Comparison of ENCODE assay signal across 10 mouse cellular contexts in genomic region chr10:93280586-93280985, GRCm38 (mm10). TPM values are rescaled to one million over a fixed set of nuclear protein-coding genes. Genes with fewer than 3 reads are reported as not detected.
DNase-seq lines count a peak whose midpoint lies in the region; TF ChIP-seq lines count a peak whose summit lies in the region.
"Had no signal": no experiment of that assay in that cellular context is flagged by ENCODE, and none has a peak within 500 bp of the region (broad histone marks: within the 10 kb centered on the region; RNA-seq: fewer than 3 reads in every experiment).

No protein-coding gene starts in this region.

- DNase-seq in heart, embryonic 10.5 days (ENCODE audit: low spot score), result peak; percentile 85
- no peak for DNase-seq in heart, adult 8-10 months (ENCODE audit: low spot score)
- no peak for DNase-seq in layer of hippocampus, adult 2 months (ENCODE audit: low spot score in 2 of 2)
- DNase-seq in layer of hippocampus, adult 9-10 months (ENCODE audit: low spot score), result no peak
- peak; percentile 51 for DNase-seq in heart, postnatal 4 days
- DNase-seq in right cerebral cortex, postnatal 25 days, result peak; percentile 56
- DNase-seq in urinary bladder, postnatal 14 days (ENCODE audit: low spot score), result no peak
- DNase-seq: adrenal gland, postnatal 25 days; spleen, adult 18-20 months had no signal

- no peaks in the 10 kb centered on the region for H3K27me3 ChIP-seq in heart, embryonic 10.5 days (ENCODE audit: insufficient read depth, poor library complexity, severe bottlenecking)

- H3K36me3 ChIP-seq in heart, embryonic 10.5 days, result peaks cover 47% of the 10 kb centered on the region

- peak; percentile 30 for TF ChIP-seq CTCF in layer of hippocampus, adult 2 months (conservative IDR thresholded peaks at IDR 0.05)

- no peaks in the 10 kb centered on the region for H3K9me3 ChIP-seq in heart, embryonic 10.5 days
- H3K9me3 ChIP-seq: limb, embryonic 10.5 days had no signal

- no peak overlapping the region for H3K4me3 ChIP-seq in heart, embryonic 10.5 days
- H3K4me3 ChIP-seq in layer of hippocampus, adult 2 months, result peak overlapping the region; percentile 30
- H3K4me3 ChIP-seq: limb, embryonic 10.5 days had no signal

- H3K27ac ChIP-seq in heart, embryonic 10.5 days, result peak overlapping the region; percentile 80
- H3K27ac ChIP-seq in layer of hippocampus, adult 2 months, result peak overlapping the region; percentile 92
- H3K27ac ChIP-seq: limb, embryonic 10.5 days had no signal

- peaks cover 60% of the 10 kb centered on the region for H3K4me1 ChIP-seq in heart, embryonic 10.5 days

- 58% methylated on average over 12 of the region's 12 CpGs for WGBS in heart, embryonic 10.5 days

RNA-seq across cellular contexts. Expression of gene Elk3, which starts 30.3 kb away (rescaled TPM):
- polyA plus RNA-seq in heart, embryonic 10.5 days (2016; fragmentation: Nextera tagmentation; extraction: Ambion mirVana), result 23.6 and 25.9 TPM in 2 replicates
- total RNA-seq in heart, adult 8-10 months (2022), result 10 to 100 TPM; 32.0 to 37.6 (median 35.2) TPM
- total RNA-seq in layer of hippocampus, adult 2 months (2021), result 1 to 10 TPM; 8.9 to 9.7 TPM
- 100 to 1,000 TPM; 102 to 103 TPM for total RNA-seq in heart, postnatal 4 days (2021)

Comparison
In these comparisons a context has a peak if more than half of its experiments do, and no peak if none do; other contexts are left out.
1. DNase-seq: peak in heart, embryonic 10.5 days (single experiment), heart, postnatal 4 days (single experiment) and right cerebral cortex, postnatal 25 days (single experiment); none in heart, adult 8-10 months (single experiment), layer of hippocampus, adult 2 months (0 of 2), layer of hippocampus, adult 9-10 months (single experiment) and urinary bladder, postnatal 14 days (single experiment).